Mouse (Mus musculus): ENCODE measurements around the gene Zkscan16. TPM values are rescaled to one million over a fixed set of nuclear protein-coding genes. Genes with fewer than 3 reads are reported as not detected.

Gene Zkscan16
- polyA plus RNA-seq, 1 experiment from 2014 or later = 2.3 TPM

DNA sequence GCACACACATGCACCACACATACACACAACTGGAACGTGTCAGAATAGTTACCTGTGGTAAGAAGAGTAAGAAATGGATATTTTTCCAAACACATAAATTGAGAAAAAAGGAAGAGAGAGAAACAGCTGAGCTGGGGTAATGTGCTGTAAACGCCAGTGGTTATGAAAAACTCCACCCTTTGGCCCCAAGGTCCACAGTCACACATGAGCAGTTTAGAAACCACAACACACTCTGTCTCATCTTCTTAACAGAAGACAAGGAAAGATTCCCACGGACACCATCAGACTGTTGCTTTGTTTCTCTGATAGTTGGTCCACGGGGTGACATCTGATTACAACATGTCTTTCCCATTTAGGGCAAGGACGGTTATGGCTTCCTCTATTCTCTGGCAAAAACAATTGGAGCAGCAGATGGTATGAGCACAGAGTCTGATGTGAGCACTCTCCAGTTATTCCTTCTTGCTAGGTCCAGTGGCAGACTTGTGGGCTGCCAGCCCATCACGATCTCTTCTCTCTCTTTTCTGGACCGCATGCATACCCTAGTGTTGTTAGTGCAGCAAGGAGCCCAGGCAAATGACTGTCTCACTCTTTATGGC is 46.0 kb downstream of the Zkscan16 start:
- 78% methylated on average over 7 of the region's 7 CpGs for WGBS
- H3K4me3 ChIP-seq = no peak overlapping the region
- H3K9me3 ChIP-seq = no peaks in the 10 kb centered on the region
- no peak overlapping the region for H3K4me2 ChIP-seq
- no peak overlapping the region for H3K9ac ChIP-seq
- H3K36me3 ChIP-seq = no peaks in the 10 kb centered on the region
- ATAC-seq (ENCODE audit: low FRiP score, low read depth) = no peak
- H3K27ac ChIP-seq (replicated peaks) = no peak overlapping the region
- H3K27me3 ChIP-seq = no peaks in the 10 kb centered on the region
- H3K4me1 ChIP-seq (replicated peaks) = no peaks in the 10 kb centered on the region; the same call in 1 of the 2 replicates

- no peak overlapping the region for H3K4me3 ChIP-seq
- H3K4me1 ChIP-seq (replicated peaks) = no peaks in the 10 kb centered on the region; the same call in 1 of the 2 replicates
- H3K9ac ChIP-seq = no peak overlapping the region
- no peaks in the 10 kb centered on the region for H3K36me3 ChIP-seq
- H3K9me3 ChIP-seq = no peaks in the 10 kb centered on the region
- no peaks in the 10 kb centered on the region for H3K27me3 ChIP-seq
- WGBS = 85% methylated on average over 17 of the region's 17 CpGs
- H3K27ac ChIP-seq (replicated peaks) = no peak overlapping the region
- no peak overlapping the region for H3K4me2 ChIP-seq
- ATAC-seq (ENCODE audit: low FRiP score, low read depth) = no peak
Observed at GRCm38 (mm10) chr4:58990609-58991434, 47.4 kb downstream of the Zkscan16 start.

- Histone ChIP-seq H3K9me3 (no peaks in the 10 kb centered on the region), H3K4me3 (no peak overlapping the region), H3K4me2 (no peak overlapping the region), H3K4me1 (replicated peaks) (no peaks in the 10 kb centered on the region; the same call in 1 of the 2 replicates), H3K27me3 (no peaks in the 10 kb centered on the region), H3K9ac (no peak overlapping the region), H3K36me3 (no peaks in the 10 kb centered on the region), H3K27ac (replicated peaks) (no peak overlapping the region)
- WGBS = 81% methylated on average over 5 of the region's 5 CpGs
- no peak for ATAC-seq (ENCODE audit: low FRiP score, low read depth)
Observed at GRCm38 (mm10) chr4:58992195-58992594, 48.8 kb downstream of the Zkscan16 start.

DNA sequence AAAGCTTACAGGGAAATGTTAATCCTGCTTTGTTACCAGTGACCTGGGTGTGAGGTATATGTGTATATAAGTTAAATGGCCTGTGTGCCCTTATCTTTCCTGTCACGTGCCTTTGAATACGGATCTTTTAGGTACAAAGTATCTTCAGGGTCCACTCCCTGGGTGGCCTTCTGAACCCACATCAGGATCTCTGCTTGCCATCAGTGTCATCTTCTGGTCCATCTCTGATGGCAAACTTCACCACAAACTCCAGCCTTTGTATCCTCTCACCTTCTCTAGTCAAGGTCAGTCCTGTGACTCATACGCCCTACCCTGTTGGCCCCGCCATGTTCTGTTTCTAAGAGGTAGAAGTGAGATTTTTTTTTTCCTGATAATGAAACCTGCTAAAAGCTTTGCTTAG is 51.3 kb downstream of the Zkscan16 start, which contains the start of gene Dnajc25:
Dnajc25 (plus strand) TSS at position 301 of the 400 bp plus-strand sequence.
- Histone ChIP-seq H3K9ac (no peak within 1 kb of the TSS), H3K4me3 (no peak within 1 kb of the TSS), H3K27ac (replicated peaks) (no peak within 1 kb of the TSS), H3K4me1 (replicated peaks) (no peaks in the 10 kb centered on the region), H3K9me3 (no peaks in the 10 kb centered on the region), H3K4me2 (no peak within 1 kb of the TSS), H3K36me3 (no peaks in the 10 kb centered on the region), H3K27me3 (no peaks in the 10 kb centered on the region)
- no peak for ATAC-seq (ENCODE audit: low FRiP score, low read depth)
- 93% methylated on average over 4 of the region's 4 CpGs for WGBS

DNA sequence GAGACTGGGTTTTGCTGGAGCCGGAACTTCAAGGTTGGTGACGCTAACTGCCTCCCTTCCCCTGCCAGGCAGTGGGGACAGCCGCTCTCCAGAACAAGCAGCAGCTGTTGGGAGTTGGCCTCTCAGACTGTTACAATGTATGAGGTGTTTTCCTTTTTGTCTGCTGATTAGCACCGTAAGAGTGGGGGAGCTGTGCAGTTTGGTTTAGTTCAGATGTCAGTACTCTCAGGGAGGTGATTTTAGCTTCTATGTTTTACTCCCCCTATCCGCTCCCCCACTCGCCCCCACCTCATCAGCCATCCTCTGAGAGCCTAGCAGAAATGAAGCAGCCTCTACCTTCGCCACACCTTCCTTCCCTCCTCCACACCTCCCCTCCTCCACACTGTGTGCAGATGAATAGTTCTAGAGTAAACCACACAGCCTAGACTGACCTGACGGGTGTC is 51.8 kb downstream of the Zkscan16 start:
- Histone ChIP-seq H3K4me2 (no peak overlapping the region), H3K9ac (no peak overlapping the region), H3K27ac (replicated peaks) (no peak overlapping the region), H3K4me1 (replicated peaks) (no peaks in the 10 kb centered on the region), H3K36me3 (no peaks in the 10 kb centered on the region), H3K9me3 (no peaks in the 10 kb centered on the region), H3K4me3 (no peak overlapping the region), H3K27me3 (no peaks in the 10 kb centered on the region)
- no peak for ATAC-seq (ENCODE audit: low FRiP score, low read depth)
- 82% methylated on average over 8 of the region's 8 CpGs for WGBS

DNA sequence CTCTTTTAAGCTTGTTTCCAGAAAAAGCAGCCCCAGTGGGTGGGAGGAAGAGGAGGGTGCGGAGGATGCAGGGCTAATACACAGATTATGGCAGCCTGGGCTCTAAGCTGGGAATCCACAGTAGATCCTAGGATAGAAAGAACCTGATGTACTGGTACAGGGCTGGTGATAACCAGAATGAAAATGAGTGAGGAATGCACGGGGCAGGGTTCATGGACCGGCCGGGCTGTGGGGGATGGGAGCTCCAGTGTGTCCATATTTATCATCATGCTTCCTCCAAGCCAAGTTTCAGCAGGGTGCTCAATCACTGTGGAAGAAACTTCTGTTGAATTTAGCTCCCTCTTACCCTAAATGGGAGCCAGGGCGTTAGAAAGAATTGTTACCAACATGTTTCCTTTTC is 53.7 kb downstream of the Zkscan16 start:
- no peak overlapping the region for H3K4me2 ChIP-seq
- H3K4me1 ChIP-seq (replicated peaks) = no peaks in the 10 kb centered on the region
- no peak for ATAC-seq (ENCODE audit: low FRiP score, low read depth)
- no peaks in the 10 kb centered on the region for H3K9me3 ChIP-seq
- H3K9ac ChIP-seq = no peak overlapping the region
- H3K4me3 ChIP-seq = no peak overlapping the region
- H3K27me3 ChIP-seq = no peaks in the 10 kb centered on the region
- WGBS = 76% methylated on average over 5 of the region's 5 CpGs
- no peaks in the 10 kb centered on the region for H3K36me3 ChIP-seq
- no peak overlapping the region for H3K27ac ChIP-seq (replicated peaks)

GRCm38 (mm10) chr4:58998688-58999087 is 55.3 kb downstream of the Zkscan16 start:
- ATAC-seq (ENCODE audit: low FRiP score, low read depth) = no peak
- Histone ChIP-seq H3K36me3 (no peaks in the 10 kb centered on the region), H3K4me2 (no peak overlapping the region), H3K27ac (replicated peaks) (no peak overlapping the region), H3K4me1 (replicated peaks) (peaks cover 5% of the 10 kb centered on the region; the same call in 1 of the 2 replicates), H3K9ac (no peak overlapping the region), H3K27me3 (no peaks in the 10 kb centered on the region), H3K9me3 (no peaks in the 10 kb centered on the region), H3K4me3 (no peak overlapping the region)
- WGBS = 83% methylated on average over 1 of the region's 1 CpGs

- H3K27ac ChIP-seq (replicated peaks) = no peak overlapping the region
- no peak for ATAC-seq (ENCODE audit: low FRiP score, low read depth)
Observed at GRCm38 (mm10) chr4:58999686-59000085, 56.3 kb downstream of the Zkscan16 start.

GRCm38 (mm10) chr4:59000614-59001013 is 57.2 kb downstream of the Zkscan16 start:
- no peaks in the 10 kb centered on the region for H3K27me3 ChIP-seq
- 2% methylated on average over 2 of the region's 2 CpGs for WGBS
- no peak overlapping the region for H3K27ac ChIP-seq (replicated peaks)
- no peak for ATAC-seq (ENCODE audit: low FRiP score, low read depth)
- H3K4me1 ChIP-seq (replicated peaks) = peaks cover 24% of the 10 kb centered on the region
- H3K9ac ChIP-seq = no peak overlapping the region
- no peaks in the 10 kb centered on the region for H3K9me3 ChIP-seq
- H3K4me2 ChIP-seq = no peak overlapping the region
- no peaks in the 10 kb centered on the region for H3K36me3 ChIP-seq
- no peak overlapping the region for H3K4me3 ChIP-seq

More at GRCm38 (mm10) chr4:58999686-59000085, 56.3 kb downstream of the Zkscan16 start:
- Histone ChIP-seq H3K36me3 (no peaks in the 10 kb centered on the region), H3K4me2 (no peak overlapping the region), H3K9me3 (no peaks in the 10 kb centered on the region), H3K4me3 (no peak overlapping the region), H3K27me3 (no peaks in the 10 kb centered on the region), H3K4me1 (replicated peaks) (peaks cover 15% of the 10 kb centered on the region), H3K9ac (no peak overlapping the region)
- 5% methylated on average over 2 of the region's 2 CpGs for WGBS

DNA sequence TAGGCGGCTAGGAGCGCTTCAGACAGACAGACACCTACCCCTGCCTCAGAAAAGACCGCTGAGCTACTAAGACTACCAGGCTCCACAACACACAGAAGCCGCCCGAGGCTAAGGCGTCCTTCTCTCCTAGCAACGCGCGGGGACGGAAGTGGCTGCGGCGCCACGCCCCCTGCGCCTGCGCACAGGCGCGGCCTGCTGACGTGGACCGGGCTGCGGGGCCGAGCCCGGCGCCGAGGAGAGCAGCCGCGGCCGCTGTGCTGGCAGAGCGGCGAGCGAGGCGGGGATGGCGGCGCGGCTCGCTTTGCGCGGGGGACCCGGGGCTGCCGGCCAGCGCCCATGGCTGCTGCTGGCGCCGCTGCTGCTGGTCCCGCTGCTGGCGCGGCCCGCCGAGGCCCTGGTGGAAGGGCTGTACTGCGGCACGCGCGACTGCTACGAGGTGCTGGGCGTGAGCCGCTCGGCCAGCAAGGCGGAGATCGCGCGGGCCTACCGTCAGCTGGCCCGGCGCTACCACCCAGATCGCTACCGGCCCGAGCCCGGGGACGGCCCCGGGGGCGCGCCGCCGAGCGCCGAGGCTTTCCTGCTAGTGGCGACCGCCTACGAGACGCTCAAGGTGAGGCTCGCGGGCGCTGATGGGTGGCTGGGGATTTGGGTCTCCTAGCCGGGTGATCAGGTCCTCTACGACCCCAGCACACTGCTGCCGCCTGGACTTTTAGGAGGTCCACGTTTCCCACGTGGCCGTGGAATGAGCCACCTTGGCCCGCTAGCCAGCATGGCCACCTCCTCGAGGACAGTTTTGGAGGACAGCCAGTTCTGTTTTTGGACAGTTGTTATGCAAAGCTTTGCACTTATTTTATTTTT is 59.7 kb downstream of the Zkscan16 start, which contains the start of gene Gm20503:
Gm20503 (plus strand) TSS at position 263 of the 858 bp plus-strand sequence.
- under 1% methylated on average over 88 of the region's 89 CpGs for WGBS
- Histone ChIP-seq H3K9me3 (no peaks in the 10 kb centered on the region), H3K4me1 (replicated peaks) (peaks cover 27% of the 10 kb centered on the region), H3K9ac (peak within 1 kb of the TSS; percentile 85), H3K27me3 (no peaks in the 10 kb centered on the region), H3K4me2 (peak within 1 kb of the TSS; percentile 63), H3K36me3 (no peaks in the 10 kb centered on the region), H3K4me3 (peak within 1 kb of the TSS; percentile 78), H3K27ac (replicated peaks) (peak within 1 kb of the TSS; percentile 90)
- ATAC-seq (ENCODE audit: low FRiP score, low read depth) = peak; percentile 99

DNA sequence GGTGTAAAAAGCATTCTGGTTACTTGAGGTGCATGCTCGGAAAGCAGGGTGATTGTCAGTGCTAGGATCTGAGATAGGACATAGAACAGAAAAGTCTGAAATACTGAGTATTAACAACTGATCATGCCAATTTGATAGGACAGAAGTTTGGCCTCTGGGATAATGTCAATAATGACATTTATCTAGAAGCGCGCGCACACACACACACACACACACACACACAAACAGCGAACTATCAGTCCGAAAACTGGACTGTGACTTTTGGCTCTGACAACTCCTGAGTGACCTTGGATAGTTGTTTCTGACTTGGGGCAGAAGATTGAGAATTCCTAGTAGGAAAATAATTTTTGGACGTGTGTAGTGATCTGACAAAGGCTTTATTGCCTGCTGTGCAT is 60.4 kb downstream of the Zkscan16 start:
- WGBS = 32% methylated on average over 7 of the region's 7 CpGs
- peak overlapping the region; percentile 78 for H3K4me3 ChIP-seq
- H3K9me3 ChIP-seq = no peaks in the 10 kb centered on the region
- H3K9ac ChIP-seq = peak overlapping the region; percentile 85
- no peak for ATAC-seq (ENCODE audit: low FRiP score, low read depth)
- no peaks in the 10 kb centered on the region for H3K36me3 ChIP-seq
- H3K4me1 ChIP-seq (replicated peaks) = peaks cover 27% of the 10 kb centered on the region
- peak overlapping the region; percentile 63 for H3K4me2 ChIP-seq
- H3K27ac ChIP-seq (replicated peaks) = no peak overlapping the region
- H3K27me3 ChIP-seq = no peaks in the 10 kb centered on the region

Measured in hindbrain, embryonic 15.5 days (tissue).